Mouse (Mus musculus): Measurements from ENCODE around the gene Vwa1. TPM values are rescaled to one million over a fixed set of nuclear protein-coding genes. Genes with fewer than 3 reads are reported as not detected.

Vwa1 gene
- total RNA-seq, 1 experiment from 2014 or later = 0.27 TPM

Other genes with a start within 250 kb of the Vwa1 start
- 50.8 and 57.0 TPM in 2 replicates for gene Nadk, start 212.3 kb downstream of the Vwa1 start, total RNA-seq (2017)
- 14.2 and 15.8 TPM in 2 replicates for gene Slc35e2, start 173.3 kb downstream of the Vwa1 start, total RNA-seq (2017)
- 50.8 and 66.1 TPM in 2 replicates for gene Cdk11b, start 149.8 kb downstream of the Vwa1 start, total RNA-seq (2017)
- not detected in 2 replicates for gene Gm10563, start 129.3 kb downstream of the Vwa1 start, total RNA-seq (2017)
- gene Mmp23, start 121.3 kb downstream of the Vwa1 start, total RNA-seq (2017) = 0.91 TPM in 1 of 2 replicates, not detected in the other
- 18.9 and 21.1 TPM in 2 replicates for gene Mib2, start 105.5 kb downstream of the Vwa1 start, total RNA-seq (2017)
- gene Fndc10, start 80.4 kb downstream of the Vwa1 start, total RNA-seq (2017) = 2.9 and 3.2 TPM in 2 replicates
- gene Ssu72, start 69.9 kb downstream of the Vwa1 start, total RNA-seq (2017) = 73.2 and 108 TPM in 2 replicates
- gene Tmem240, start 39.9 kb downstream of the Vwa1 start, total RNA-seq (2017) = 0.29 TPM in 1 of 2 replicates, not detected in the other
- gene Atad3a, start 13.6 kb downstream of the Vwa1 start, total RNA-seq (2017) = 77.0 and 120 TPM in 2 replicates
- gene Tmem88b, start 11.2 kb upstream of the Vwa1 start, total RNA-seq (2017) = not detected in 2 replicates
- not detected in 2 replicates for gene Ankrd65, start 15.7 kb upstream of the Vwa1 start, total RNA-seq (2017)
- gene Mrpl20, start 28.2 kb upstream of the Vwa1 start, total RNA-seq (2017) = 55.4 and 70.3 TPM in 2 replicates
- 83.7 and 89.3 TPM in 2 replicates for gene Ccnl2, start 37.8 kb upstream of the Vwa1 start, total RNA-seq (2017)
- gene Aurkaip1, start 56.6 kb upstream of the Vwa1 start, total RNA-seq (2017) = 89.9 and 123 TPM in 2 replicates
- gene Mxra8, start 65.0 kb upstream of the Vwa1 start, total RNA-seq (2017) = not detected in 2 replicates
- 9.2 and 11.4 TPM in 2 replicates for gene Dvl1, start 72.7 kb upstream of the Vwa1 start, total RNA-seq (2017)
- gene Tas1r3, start 88.7 kb upstream of the Vwa1 start, total RNA-seq (2017) = 0.09 TPM in 1 of 2 replicates, not detected in the other
- gene Cptp, start 94.7 kb upstream of the Vwa1 start, total RNA-seq (2017) = 9.2 and 10.2 TPM in 2 replicates
- gene Ints11, start 94.8 kb upstream of the Vwa1 start, total RNA-seq (2017) = 17.5 and 25.1 TPM in 2 replicates
- 18.1 and 39.2 TPM in 2 replicates for gene Pusl1, start 117.1 kb upstream of the Vwa1 start, total RNA-seq (2017)
- 18.0 and 20.1 TPM in 2 replicates for gene Acap3, start 117.1 kb upstream of the Vwa1 start, total RNA-seq (2017)
- 91.5 and 103 TPM in 2 replicates for gene Ube2j2, start 169.1 kb upstream of the Vwa1 start, total RNA-seq (2017)
- gene C1qtnf12, start 187.6 kb upstream of the Vwa1 start, total RNA-seq (2017) = 70.8 and 78.2 TPM in 2 replicates
- gene B3galt6, start 218.0 kb upstream of the Vwa1 start, total RNA-seq (2017) = 7.5 and 9.0 TPM in 2 replicates
- gene Sdf4, start 218.2 kb upstream of the Vwa1 start, total RNA-seq (2017) = 125 and 157 TPM in 2 replicates
- gene Tnfrsf4, start 239.1 kb upstream of the Vwa1 start, total RNA-seq (2017) = not detected in 2 replicates

Data from common myeloid progenitor, adult 5-6 weeks (primary cell).